Mouse (Mus musculus) heart, adult 8-10 months (tissue): ENCODE results near the gene Tmem119. TPM values are rescaled to one million over a fixed set of nuclear protein-coding genes. Genes with fewer than 3 reads are reported as not detected.

Source experiments
- DNase-seq: peaks from one replicate; pipeline ENCODE4 v3.0.0; 2022; ENCODE audit warnings: low spot score
- total RNA-seq, 4 experiments: library from RNA; stranded (reverse); gene quantifications; 2 replicates each; pipeline ENCODE4 v1.2.4; 2022

The Tmem119 gene
- total RNA-seq, 4 experiments from 2014 or later, result 2.0 to 4.6 (median 2.7) TPM

GRCm38 (mm10) chr5:113765641-113766526 lies 34.4 kb downstream of the Tmem119 start:
- DNase-seq, result no peak

DNA sequence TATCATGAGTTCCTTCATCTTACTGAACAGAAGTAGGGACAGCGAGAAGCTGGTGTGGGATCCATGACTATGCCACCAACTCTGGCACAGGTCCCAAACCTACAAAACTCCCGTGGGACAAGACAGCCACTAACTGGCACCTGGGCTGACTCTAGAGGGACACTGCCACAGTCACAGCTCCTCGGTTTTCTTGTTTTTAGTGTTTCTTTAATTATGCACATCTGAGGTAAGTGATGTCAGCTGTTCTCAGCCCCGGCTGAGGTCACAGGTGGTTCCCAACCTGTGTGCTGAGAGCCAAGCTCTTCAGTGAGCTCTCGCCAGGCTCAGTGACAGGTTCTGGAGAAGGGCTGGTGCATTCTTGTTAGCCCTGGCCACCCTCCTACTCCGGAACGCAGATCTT lies 35.9 kb downstream of the Tmem119 start:
- DNase-seq, result no peak

DNA sequence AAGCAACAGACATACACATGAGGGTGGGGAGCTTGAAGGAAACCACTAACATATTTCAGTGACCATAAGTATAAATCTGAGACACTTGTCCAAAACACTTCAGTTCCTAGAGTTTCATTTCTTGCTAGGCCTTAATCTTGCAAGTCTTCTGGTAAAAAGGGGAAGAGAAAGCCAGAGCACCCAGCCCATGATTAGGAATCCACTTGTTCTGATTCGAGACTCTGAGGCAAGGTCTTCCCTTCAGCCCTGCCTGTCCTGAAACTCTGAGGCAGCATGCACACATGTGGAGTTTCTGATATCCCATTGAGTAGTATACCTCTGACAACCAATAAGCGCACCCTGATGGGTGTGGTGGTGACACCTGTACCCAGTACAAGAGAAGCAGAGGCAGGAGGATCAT lies 38.7 kb downstream of the Tmem119 start:
- DNase-seq, result no peak

DNA sequence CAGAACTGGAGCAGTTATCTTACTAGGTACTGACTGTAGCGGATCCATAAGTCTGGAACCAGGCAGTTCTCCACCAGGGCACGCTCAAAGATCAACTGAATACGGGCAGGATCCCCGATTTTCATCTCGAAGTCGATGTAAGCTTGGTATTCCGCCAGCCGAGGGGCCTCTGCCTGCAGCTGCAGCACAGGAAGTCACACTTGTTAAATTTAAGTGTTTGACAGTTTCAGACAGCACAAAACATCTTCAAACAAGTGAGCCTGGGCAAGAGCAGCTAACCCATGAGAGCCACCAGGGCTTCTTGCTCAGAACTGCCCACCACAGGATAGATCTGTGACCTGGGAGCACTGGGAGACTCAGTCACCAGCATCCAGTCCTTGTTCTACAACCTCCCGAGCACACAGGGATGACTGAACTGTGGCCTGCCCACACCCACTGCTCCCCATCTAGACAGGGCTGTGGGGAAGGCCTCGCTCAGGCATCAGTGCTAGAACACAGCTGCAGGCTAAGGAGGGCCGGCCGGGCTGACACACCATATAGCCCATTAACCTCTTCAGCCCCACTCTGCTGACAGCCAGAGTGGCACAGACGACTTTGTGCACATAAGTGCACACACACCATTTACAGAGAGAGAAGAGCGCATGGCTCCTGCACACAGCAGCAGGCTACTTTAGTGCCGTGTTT lies 44.8 kb downstream of the Tmem119 start:
- DNase-seq, result no peak

GRCm38 (mm10) chr5:113751521-113752157 lies 48.7 kb downstream of the Tmem119 start:
- no peak for DNase-seq

GRCm38 (mm10) chr5:113748556-113749331 lies 51.6 kb downstream of the Tmem119 start:
- no peak for DNase-seq

- DNase-seq, result no peak
Measured at GRCm38 (mm10) chr5:113747629-113748028, 52.7 kb downstream of the Tmem119 start.

Other genes with a start within 250 kb of the Tmem119 start
- 10 to 100 TPM; 14.8 to 30.1 (median 17.9) TPM for gene Cmklr1, start 150.1 kb downstream of the Tmem119 start, total RNA-seq
- gene 1700069L16Rik, start 75.7 kb downstream of the Tmem119 start, total RNA-seq, result not detected
- gene Ficd, start 64.7 kb downstream of the Tmem119 start, total RNA-seq, result 10 to 100 TPM; 10.2 to 11.6 (median 10.8) TPM
- 10 to 100 TPM; 11.2 to 12.6 (median 12.2) TPM for gene Sart3, start 28.0 kb downstream of the Tmem119 start, total RNA-seq
- gene Iscu, start 27.8 kb downstream of the Tmem119 start, total RNA-seq, result 100 to 1,000 TPM; 195 to 224 (median 212) TPM
- 10 to 100 TPM in 1 of 4 experiments, 1 to 10 TPM in 3; 1.8 to 10.3 (median 2.6) TPM for gene Selplg, start 32.1 kb upstream of the Tmem119 start, total RNA-seq
- gene Coro1c, start 108.2 kb upstream of the Tmem119 start, total RNA-seq, result 10 to 100 TPM; 21.9 to 30.3 (median 23.7) TPM
- 10 to 100 TPM; 12.3 to 16.8 (median 13.4) TPM for gene Ssh1, start 193.4 kb upstream of the Tmem119 start, total RNA-seq
- gene Dao, start 203.2 kb upstream of the Tmem119 start, total RNA-seq, result not detected